Mouse (Mus musculus): ENCODE measurements around the gene Tmem108.

Gene Tmem108

GRCm38 (mm10) chr9:103499366-103499765, 262.3 kb downstream of the Tmem108 start:
- no peak for DNase-seq (ENCODE audit: low spot score in 2 of 2)

- DNase-seq (ENCODE audit: low spot score in 2 of 2), result no peak
Measured at GRCm38 (mm10) chr9:103498699-103499098, 262.9 kb downstream of the Tmem108 start.

GRCm38 (mm10) chr9:103495391-103495790, 266.2 kb downstream of the Tmem108 start:
- DNase-seq (ENCODE audit: low spot score in 2 of 2), result no peak

GRCm38 (mm10) chr9:103494346-103495020, 267.2 kb downstream of the Tmem108 start:
- peak; percentile 37 to 55 for DNase-seq (ENCODE audit: low spot score in 2 of 2)

GRCm38 (mm10) chr9:103491985-103492384, 269.7 kb downstream of the Tmem108 start:
- DNase-seq (ENCODE audit: low spot score in 2 of 2), result no peak

GRCm38 (mm10) chr9:103490439-103490838, 271.2 kb downstream of the Tmem108 start:
- DNase-seq (ENCODE audit: low spot score in 2 of 2), result peak; percentile 76 to 77

- DNase-seq (ENCODE audit: low spot score in 2 of 2), result peak; percentile 80 to 84
Measured at GRCm38 (mm10) chr9:103489883-103490282, 271.8 kb downstream of the Tmem108 start.

GRCm38 (mm10) chr9:103489096-103489495, 272.5 kb downstream of the Tmem108 start:
- peak; percentile 77 to 78 for DNase-seq (ENCODE audit: low spot score in 2 of 2)

- no peak for DNase-seq (ENCODE audit: low spot score in 2 of 2)
Measured at GRCm38 (mm10) chr9:103486262-103486661, 275.4 kb downstream of the Tmem108 start.

GRCm38 (mm10) chr9:103485606-103486005, 276.0 kb downstream of the Tmem108 start:
- DNase-seq (ENCODE audit: low spot score in 2 of 2), result no peak

GRCm38 (mm10) chr9:103480603-103481220, 280.9 kb downstream of the Tmem108 start:
- no peak for DNase-seq (ENCODE audit: low spot score in 2 of 2)

GRCm38 (mm10) chr9:103480044-103480576, 281.5 kb downstream of the Tmem108 start, which contains the start of gene Bfsp2:
Gene Bfsp2 (minus strand): TSS chr9:103480420.
- DNase-seq (ENCODE audit: low spot score in 2 of 2), result no peak

GRCm38 (mm10) chr9:103475414-103475813, 286.2 kb downstream of the Tmem108 start:
- DNase-seq (ENCODE audit: low spot score in 2 of 2), result no peak

- peak; percentile 44 for DNase-seq (ENCODE audit: low spot score in 2 of 2)
Measured at GRCm38 (mm10) chr9:103473915-103474688, 287.5 kb downstream of the Tmem108 start.

GRCm38 (mm10) chr9:103471784-103472183, 289.9 kb downstream of the Tmem108 start:
- no peak for DNase-seq (ENCODE audit: low spot score in 2 of 2)

GRCm38 (mm10) chr9:103469516-103469915, 292.1 kb downstream of the Tmem108 start:
- peak; percentile 32 to 40 for DNase-seq (ENCODE audit: low spot score in 2 of 2)

- no peak for DNase-seq (ENCODE audit: low spot score in 2 of 2)
Measured at GRCm38 (mm10) chr9:103468911-103469310, 292.7 kb downstream of the Tmem108 start.

- DNase-seq (ENCODE audit: low spot score in 2 of 2), result no peak
Measured at GRCm38 (mm10) chr9:103465711-103466220, 295.9 kb downstream of the Tmem108 start.

GRCm38 (mm10) chr9:103465293-103465692, 296.3 kb downstream of the Tmem108 start:
- DNase-seq (ENCODE audit: low spot score in 2 of 2), result no peak

GRCm38 (mm10) chr9:103463833-103464232, 297.8 kb downstream of the Tmem108 start:
- peak; percentile 35 to 42 for DNase-seq (ENCODE audit: low spot score in 2 of 2)

- DNase-seq (ENCODE audit: low spot score in 2 of 2), result no peak
Measured at GRCm38 (mm10) chr9:103459839-103460238, 301.8 kb downstream of the Tmem108 start.

- no peak for DNase-seq (ENCODE audit: low spot score in 2 of 2)
Measured at GRCm38 (mm10) chr9:103459307-103459706, 302.3 kb downstream of the Tmem108 start.

Measured in spleen, postnatal 36 days (tissue).